Mouse (Mus musculus) heart, embryonic 11.5 days (tissue): ENCODE data around the gene Prrg2. TPM values are rescaled to one million over a fixed set of nuclear protein-coding genes. Genes with fewer than 3 reads are reported as not detected.

Experiments
- ATAC-seq: fragments of 200-750 bp; cut with Nextera tagmentation; replicated peaks from 2 replicates; pipeline ENCODE4 v1.8.0; 2017; ENCODE audit warnings: moderate library complexity; ENCODE audit not compliant: insufficient number of reproducible peaks, low FRiP score, low TSS enrichment
- H3K27ac ChIP-seq: fragments of 300-500 bp; sonication (generic); 2 replicates; pipeline ENCODE4 v1.5.1; 2014; ENCODE audit warnings: mild to moderate bottlenecking, low read depth, low read length
- H3K27me3 ChIP-seq: fragments of 300-500 bp; sonication (generic); 2 replicates; pipeline ENCODE4 v1.6.1; 2014; ENCODE audit warnings: mild to moderate bottlenecking, low read length, mixed read lengths; ENCODE audit not compliant: control insufficient read depth, insufficient read depth
- H3K36me3 ChIP-seq: fragments of 300-500 bp; sonication (generic); 2 replicates; pipeline ENCODE4 v1.6.1; 2014; ENCODE audit warnings: mild to moderate bottlenecking, low read length, moderate library complexity, mixed read lengths; ENCODE audit not compliant: control insufficient read depth, insufficient read depth
- H3K4me1 ChIP-seq: fragments of 300-500 bp; sonication (generic); 2 replicates; pipeline ENCODE4 v1.6.1; 2014; ENCODE audit warnings: low read length; ENCODE audit not compliant: control insufficient read depth, insufficient read depth
- H3K4me2 ChIP-seq: fragments of 300-500 bp; sonication (generic); 2 replicates; pipeline ENCODE4 v1.6.1; 2014; ENCODE audit warnings: mild to moderate bottlenecking, moderate library complexity
- H3K4me3 ChIP-seq: fragments of 300-500 bp; sonication (generic); 2 replicates; pipeline ENCODE4 v1.5.1; 2014; ENCODE audit warnings: low read depth, low read length
- H3K9ac ChIP-seq: fragments of 300-500 bp; sonication (generic); 2 replicates; pipeline ENCODE4 v1.6.1; 2014; ENCODE audit warnings: mild to moderate bottlenecking, low read depth, low read length, moderate library complexity
- H3K9me3 ChIP-seq: fragments of 300-500 bp; sonication (generic); replicated peaks from 2 replicates; pipeline ENCODE4 v1.6.1; 2016; ENCODE audit warnings: low read length; ENCODE audit not compliant: control insufficient read depth
- WGBS: fragments of 180-500 bp; shearing (Covaris S2); extraction: QIAGEN DNeasy Blood & Tissue Kit; methylation state at CpG from one replicate; pipeline ENCODE4 v1.1.7; 2014; ENCODE audit not compliant: insufficient replicate concordance; 5-methylcytosine and 5-hydroxymethylcytosine counted together
- polyA plus RNA-seq: library from polyadenylated mRNA; unstranded; fragments of >200 nt; fragmentation: Nextera tagmentation; extraction: Ambion mirVana; gene quantifications from 2 replicates; pipeline ENCODE4 v1.2.1, GENCODE M21; 2014

Prrg2 gene
- polyA plus RNA-seq, 1 experiment from 2014 or later = 13.3 TPM

- H3K9ac ChIP-seq = peak overlapping the region; percentile 56; the same call in 1 of the 2 replicates
- 0 out of 2 replicates have a peak, but pooled peaks have one; percentile 35 for ATAC-seq
- H3K27ac ChIP-seq = peak overlapping the region; percentile 82
- no peaks in the 10 kb centered on the region for H3K9me3 ChIP-seq
- peaks cover 13% of the 10 kb centered on the region for H3K4me1 ChIP-seq
- H3K4me3 ChIP-seq = no peak overlapping the region
- WGBS = 45% methylated on average over 4 of the region's 4 CpGs
- H3K27me3 ChIP-seq = no peaks in the 10 kb centered on the region
- peak overlapping the region; percentile 22; the same call in 1 of the 2 replicates for H3K4me2 ChIP-seq
- peaks cover 8% of the 10 kb centered on the region for H3K36me3 ChIP-seq
Measured at GRCm38 (mm10) chr7:45075405-45075804, 12.9 kb upstream of the Prrg2 start.

GRCm38 (mm10) chr7:45073949-45074348 is 11.5 kb upstream of the Prrg2 start:
- H3K9me3 ChIP-seq = no peaks in the 10 kb centered on the region
- 87% methylated on average over 12 of the region's 12 CpGs for WGBS
- H3K27ac ChIP-seq = no peak overlapping the region
- no peak overlapping the region for H3K4me3 ChIP-seq
- ATAC-seq = no peak
- H3K4me1 ChIP-seq = peaks cover 13% of the 10 kb centered on the region
- no peaks in the 10 kb centered on the region for H3K27me3 ChIP-seq
- H3K9ac ChIP-seq = no peak overlapping the region
- H3K36me3 ChIP-seq = peaks cover 8% of the 10 kb centered on the region
- no peak overlapping the region for H3K4me2 ChIP-seq

- Histone ChIP-seq H3K9ac (no peak overlapping the region), H3K27me3 (no peaks in the 10 kb centered on the region), H3K4me1 (peaks cover 13% of the 10 kb centered on the region), H3K36me3 (peaks cover 8% of the 10 kb centered on the region), H3K4me2 (no peak overlapping the region), H3K9me3 (no peaks in the 10 kb centered on the region), H3K27ac (0 out of 2 replicates have a peak overlapping the region, but pooled peaks have one; percentile 18), H3K4me3 (no peak overlapping the region)
- 79% methylated on average over 7 of the region's 7 CpGs for WGBS
- no peak for ATAC-seq
Measured at GRCm38 (mm10) chr7:45073171-45073707, 10.8 kb upstream of the Prrg2 start.

GRCm38 (mm10) chr7:45072230-45072629 is 9.8 kb upstream of the Prrg2 start:
- Histone ChIP-seq H3K4me3 (no peak overlapping the region), H3K4me1 (peaks cover 13% of the 10 kb centered on the region), H3K27ac (no peak overlapping the region), H3K27me3 (no peaks in the 10 kb centered on the region), H3K9me3 (no peaks in the 10 kb centered on the region), H3K4me2 (no peak overlapping the region), H3K36me3 (peaks cover 5% of the 10 kb centered on the region; the same call in 1 of the 2 replicates), H3K9ac (no peak overlapping the region)
- 78% methylated on average over 2 of the region's 2 CpGs for WGBS
- no peak for ATAC-seq

- H3K4me1 ChIP-seq = no peaks in the 10 kb centered on the region
- H3K36me3 ChIP-seq = no peaks in the 10 kb centered on the region
- 79% methylated on average over 2 of the region's 2 CpGs for WGBS
- H3K4me3 ChIP-seq = no peak overlapping the region
- no peak overlapping the region for H3K4me2 ChIP-seq
- no peaks in the 10 kb centered on the region for H3K27me3 ChIP-seq
- no peak overlapping the region for H3K9ac ChIP-seq
- no peak for ATAC-seq
- H3K27ac ChIP-seq = no peak overlapping the region
- H3K9me3 ChIP-seq = no peaks in the 10 kb centered on the region
Measured at GRCm38 (mm10) chr7:45069671-45070070, 7.2 kb upstream of the Prrg2 start.

GRCm38 (mm10) chr7:45068000-45068318 is 5.5 kb upstream of the Prrg2 start:
- Histone ChIP-seq H3K9ac (no peak overlapping the region), H3K4me2 (no peak overlapping the region), H3K9me3 (no peaks in the 10 kb centered on the region), H3K27ac (no peak overlapping the region), H3K27me3 (no peaks in the 10 kb centered on the region), H3K4me1 (0 out of 2 replicates have a peak, but pooled peaks cover 4% of the 10 kb centered on the region), H3K36me3 (no peaks in the 10 kb centered on the region), H3K4me3 (no peak overlapping the region)
- 30% methylated on average over 5 of the region's 5 CpGs for WGBS
- no peak for ATAC-seq

GRCm38 (mm10) chr7:45067190-45067999 is 4.9 kb upstream of the Prrg2 start:
- Histone ChIP-seq H3K27ac (no peak overlapping the region), H3K9ac (no peak overlapping the region), H3K9me3 (no peaks in the 10 kb centered on the region), H3K36me3 (no peaks in the 10 kb centered on the region), H3K4me1 (0 out of 2 replicates have a peak, but pooled peaks cover 4% of the 10 kb centered on the region), H3K4me2 (no peak overlapping the region), H3K4me3 (no peak overlapping the region), H3K27me3 (no peaks in the 10 kb centered on the region)
- no peak for ATAC-seq
- 66% methylated on average over 4 of the region's 4 CpGs for WGBS

GRCm38 (mm10) chr7:45061532-45062075 is 873 bp downstream of the Prrg2 start:
- WGBS = 14% methylated on average over 11 of the region's 11 CpGs
- ATAC-seq = no peak

More at GRCm38 (mm10) chr7:45061532-45062075, 873 bp downstream of the Prrg2 start:
- Histone ChIP-seq H3K4me1 (peaks cover 12% of the 10 kb centered on the region), H3K9ac (peak overlapping the region; percentile 81), H3K4me3 (peak overlapping the region; percentile 62), H3K4me2 (peak overlapping the region; percentile 66), H3K36me3 (no peaks in the 10 kb centered on the region), H3K27me3 (no peaks in the 10 kb centered on the region), H3K27ac (peak overlapping the region; percentile 63; the same call in 1 of the 2 replicates), H3K9me3 (no peaks in the 10 kb centered on the region)
